Mouse (Mus musculus): Measurements from ENCODE around the gene Tbl2. TPM values are rescaled to one million over a fixed set of nuclear protein-coding genes. Genes with fewer than 3 reads are reported as not detected.

The Tbl2 gene
- total RNA-seq, 2 experiments from 2014 or later, result 11.2 to 14.6 TPM

DNA sequence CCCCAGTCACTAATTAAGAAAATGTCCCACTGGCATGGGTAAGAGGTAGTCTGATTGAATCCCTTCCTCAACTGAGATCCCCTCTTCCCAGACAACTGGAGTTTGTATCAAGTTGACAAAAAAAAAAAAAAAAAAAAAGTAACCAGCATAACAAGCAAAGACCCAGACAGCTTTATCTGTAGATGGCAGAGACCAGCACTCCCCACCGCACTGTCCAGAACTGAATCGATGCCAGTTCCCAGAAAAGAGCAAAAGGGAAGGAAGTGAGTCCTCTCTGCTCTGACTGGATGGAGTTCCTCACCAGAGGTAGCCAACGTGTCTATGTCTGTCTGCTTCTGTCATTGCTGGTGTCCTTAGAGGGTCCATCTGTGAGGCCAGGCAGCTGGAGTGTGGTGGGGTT, 3.9 kb upstream of the Tbl2 start:
- no peak for DNase-seq (ENCODE audit: low spot score)
- intact Hi-C loops (cut with DNase I), result no loop called here

DNA sequence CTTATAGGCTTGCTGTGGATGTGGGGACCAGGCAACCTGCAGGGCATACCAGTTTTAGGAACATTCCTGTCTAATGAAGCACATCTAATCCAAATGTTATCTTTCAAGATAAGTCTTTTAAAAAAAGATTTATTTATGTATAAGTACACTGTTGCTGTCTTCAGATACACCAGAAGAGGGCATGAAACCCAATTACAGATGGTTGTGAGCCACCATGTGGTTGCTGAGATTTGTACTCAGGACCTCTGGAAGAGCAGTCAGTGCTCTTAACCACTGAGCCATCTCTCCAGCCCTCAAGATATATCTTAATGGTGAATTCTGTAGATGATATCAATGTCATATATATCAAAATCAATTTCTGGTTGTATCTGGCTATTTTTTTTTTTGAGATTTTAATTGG, 3.5 kb upstream of the Tbl2 start:
- no peak for DNase-seq (ENCODE audit: low spot score)
- intact Hi-C loops (cut with DNase I), result no loop called here

DNA sequence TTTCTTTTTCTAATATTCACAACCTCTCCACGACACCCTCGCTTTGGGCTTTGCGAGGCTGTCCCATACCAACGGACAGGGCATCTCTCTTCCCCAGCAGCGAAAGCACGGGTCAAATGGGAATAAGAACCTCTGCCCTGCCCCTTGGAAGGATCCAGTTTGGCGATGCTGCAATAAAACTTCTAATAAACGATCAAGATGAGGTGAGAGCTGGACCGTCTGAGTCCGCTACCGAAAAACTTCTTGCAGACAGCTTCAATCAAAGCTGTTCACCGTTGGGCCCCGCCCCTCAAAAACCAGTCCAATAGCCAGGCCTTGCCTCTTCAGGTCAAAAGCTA, 773 bp upstream of the Tbl2 start:
- DNase-seq (ENCODE audit: low spot score), result no peak
- intact Hi-C loops (cut with DNase I), result no loop called here

DNA sequence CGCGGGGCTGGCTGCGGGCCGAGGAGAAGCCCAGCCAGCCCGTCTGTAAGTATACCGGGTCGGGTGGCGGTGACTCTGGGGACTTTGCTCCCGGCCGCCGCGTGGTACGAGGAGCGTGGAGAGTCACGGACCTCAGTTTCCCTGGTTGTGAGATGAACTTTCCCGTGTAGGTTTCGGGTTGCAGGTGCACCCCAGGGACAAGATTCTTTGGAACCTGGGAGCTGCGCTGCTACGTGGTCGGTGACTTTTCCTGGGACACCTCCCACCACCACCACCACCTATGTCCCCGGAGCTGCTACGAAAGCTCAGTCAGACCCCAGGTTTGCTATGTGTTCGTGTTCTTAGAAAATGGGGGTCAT, 342 bp downstream of the Tbl2 start:
- intact Hi-C loops (cut with DNase I), result loop anchor here (2.0 kb wide), 2 partner anchors 17 to 41 kb away; no protein-coding TSS in a partner anchor
- no peak for DNase-seq (ENCODE audit: low spot score)

DNA sequence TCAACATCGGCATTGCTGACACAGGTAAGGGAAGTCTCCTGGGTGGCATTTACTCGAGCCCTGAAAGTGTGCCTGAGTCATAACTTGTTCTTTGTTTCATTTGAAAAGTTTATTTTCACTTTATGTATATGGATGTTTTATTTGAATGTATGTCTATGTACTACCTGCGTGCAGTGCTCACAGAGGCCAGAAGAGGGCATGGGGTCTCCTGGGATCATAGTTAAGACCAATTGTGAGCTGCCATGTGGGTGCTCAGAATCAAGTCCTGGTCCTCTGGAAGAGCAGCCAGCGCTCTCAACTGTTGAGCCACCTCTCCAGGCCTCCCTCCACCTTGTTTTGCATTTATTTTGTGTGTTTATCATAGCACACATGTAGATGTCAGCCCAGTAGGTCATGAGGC, 7.0 kb downstream of the Tbl2 start:
- no peak for DNase-seq (ENCODE audit: low spot score)
- intact Hi-C loops (cut with DNase I), result no loop called here

- DNase-seq (ENCODE audit: low spot score), result peak; percentile 56
- intact Hi-C loops (cut with DNase I), result no loop called here
These were observed 11.8 kb downstream of the Tbl2 start for GRCm38 (mm10) chr5:135161221-135161620.

DNA sequence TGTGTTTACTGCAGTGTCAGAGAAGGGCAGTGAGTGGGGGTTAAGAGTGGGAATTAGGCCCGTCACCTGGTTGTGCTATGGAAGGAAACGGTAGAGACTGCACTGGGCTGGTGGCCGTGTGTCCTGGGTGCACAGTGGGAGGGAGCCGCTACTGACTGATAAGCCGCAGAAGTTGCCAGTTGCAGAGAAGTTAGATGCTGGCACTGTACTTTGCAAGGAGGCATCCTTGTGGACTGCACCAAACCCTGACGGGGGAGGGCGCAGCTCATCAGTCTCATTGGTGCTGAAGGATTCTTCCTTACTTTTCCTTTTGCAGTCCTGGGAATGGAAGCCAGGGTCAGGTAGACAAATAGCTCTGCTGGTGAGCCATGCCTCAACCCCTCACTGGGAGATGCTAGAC, 12.2 kb downstream of the Tbl2 start:
- intact Hi-C loops (cut with DNase I), result no loop called here
- no peak for DNase-seq (ENCODE audit: low spot score)

DNA sequence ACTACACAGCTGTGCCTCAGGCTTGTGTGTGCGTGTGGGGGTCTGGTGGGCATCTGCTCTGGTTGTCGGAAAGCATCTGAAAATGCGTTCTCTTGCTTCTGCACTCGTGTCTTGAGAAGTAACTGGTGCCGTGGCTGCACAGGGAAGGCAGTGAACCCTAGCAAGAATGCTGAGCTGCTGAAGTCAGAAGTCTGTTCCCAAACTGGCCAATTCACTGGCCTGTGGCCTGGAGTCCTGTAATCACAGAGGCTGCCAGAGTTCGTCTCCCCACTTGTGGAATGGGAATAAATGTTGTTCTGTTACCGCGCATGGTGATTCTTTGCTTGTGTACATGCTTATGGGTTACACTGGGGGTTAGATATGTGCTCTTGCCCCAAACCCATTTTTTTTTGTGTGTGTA, 12.9 kb downstream of the Tbl2 start:
- intact Hi-C loops (cut with DNase I), result no loop called here
- no peak for DNase-seq (ENCODE audit: low spot score)

DNA sequence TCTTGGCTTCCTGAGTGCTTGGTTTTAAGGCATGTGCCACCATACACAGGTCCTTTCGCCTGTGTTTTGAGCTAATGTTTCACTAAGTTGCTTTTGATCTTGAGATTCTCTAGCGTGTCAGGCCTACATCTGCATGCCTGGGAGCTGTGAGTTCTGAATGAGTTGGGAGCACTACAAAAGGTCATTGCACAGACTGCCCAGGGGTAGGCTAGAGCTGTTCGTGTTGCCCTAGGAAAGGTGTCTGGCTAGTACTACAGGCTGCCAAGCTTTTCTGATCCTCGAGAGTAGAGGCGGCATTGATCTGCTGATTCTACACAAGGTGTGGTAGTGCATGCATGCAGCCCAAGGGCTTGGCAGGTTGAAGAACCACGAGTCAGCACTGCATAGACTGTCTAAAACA, 13.4 kb downstream of the Tbl2 start:
- DNase-seq (ENCODE audit: low spot score), result no peak
- intact Hi-C loops (cut with DNase I), result no loop called here

DNA sequence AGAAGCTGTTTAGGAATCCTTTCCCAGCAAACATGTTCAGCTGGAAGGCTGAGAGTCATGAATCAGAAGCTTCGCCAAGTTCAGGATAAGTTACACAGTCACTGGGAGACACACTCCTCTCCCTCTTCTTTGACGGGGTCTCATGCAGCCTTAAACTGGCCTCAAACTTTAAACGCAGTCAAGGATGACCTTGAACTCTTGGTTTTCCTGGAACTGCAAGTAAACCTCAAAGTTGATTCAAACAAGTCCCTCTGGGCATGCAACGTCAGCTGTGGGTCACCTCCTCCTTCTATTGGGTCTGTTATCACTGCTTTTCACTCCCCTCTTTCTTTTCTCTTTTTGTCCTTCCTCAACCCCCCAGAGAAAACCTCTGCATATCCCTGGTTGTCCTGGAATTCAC, 17.5 kb downstream of the Tbl2 start:
- no peak for DNase-seq (ENCODE audit: low spot score)
- intact Hi-C loops (cut with DNase I), result loop anchor here (2.0 kb wide), 1 partner anchor 16 kb away; no protein-coding TSS in a partner anchor

GRCm38 (mm10) chr5:135167469-135167868, 18.0 kb downstream of the Tbl2 start:
- intact Hi-C loops (cut with DNase I), result loop anchor here (2.0 kb wide), 1 partner anchor 17 kb away; no protein-coding TSS in a partner anchor
- DNase-seq (ENCODE audit: low spot score), result no peak

GRCm38 (mm10) chr5:135168063-135169062, 18.9 kb downstream of the Tbl2 start, which contains the start of gene Bcl7b:
Gene Bcl7b (plus strand): TSS chr5:135168283.
- intact Hi-C loops (cut with DNase I), result loop anchor here (1.0 kb wide), 1 partner anchor 18 kb away; no protein-coding TSS in a partner anchor
- DNase-seq (ENCODE audit: low spot score), result peak; percentile 98

DNA sequence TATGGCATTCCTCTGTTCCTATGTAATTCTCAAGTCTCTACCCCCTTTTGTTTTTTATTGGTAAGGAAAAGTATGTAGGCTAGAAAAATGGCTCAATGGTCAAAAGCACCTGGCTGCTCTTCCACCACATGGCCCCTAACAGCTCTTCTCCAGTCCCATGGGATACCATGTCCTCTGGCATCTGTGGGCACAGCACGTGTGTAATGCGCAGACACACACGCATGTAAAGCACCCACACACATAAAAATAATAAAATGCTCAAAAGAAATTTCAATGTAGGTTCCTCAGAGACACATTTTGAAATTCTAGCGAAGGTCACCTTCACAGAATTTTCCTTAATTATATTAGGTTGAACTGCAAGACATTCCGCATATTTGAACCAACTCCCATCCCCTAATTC, 20.0 kb downstream of the Tbl2 start:
- no peak for DNase-seq (ENCODE audit: low spot score)

GRCm38 (mm10) chr5:135171688-135172220, 22.3 kb downstream of the Tbl2 start:
- intact Hi-C loops (cut with DNase I), result no loop called here
- no peak for DNase-seq (ENCODE audit: low spot score)

More for the DNA sequence above, 20.0 kb downstream of the Tbl2 start:
- intact Hi-C loops (cut with DNase I), result loop anchor here (1.0 kb wide), 1 partner anchor 17 kb away; no protein-coding TSS in a partner anchor

DNA sequence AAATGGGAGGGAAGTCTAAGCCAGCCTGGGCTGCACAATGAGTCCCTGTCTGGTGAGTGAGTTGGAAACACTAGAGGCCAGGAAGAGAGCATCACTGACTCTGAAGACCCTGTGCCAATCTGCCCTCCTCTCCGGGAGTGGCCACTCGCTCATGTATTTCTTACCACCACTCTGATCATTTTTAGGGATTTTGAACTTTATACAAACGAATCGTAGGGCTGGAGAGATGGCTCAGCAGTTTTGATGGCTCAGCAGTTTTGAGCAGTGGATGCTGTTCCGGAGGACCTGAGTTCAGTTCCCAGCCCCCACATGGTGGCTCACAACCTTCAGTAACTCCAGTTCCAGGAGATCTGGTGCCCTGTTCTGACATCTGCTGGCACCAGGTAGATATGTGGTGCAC, 23.5 kb downstream of the Tbl2 start:
- intact Hi-C loops (cut with DNase I), result no loop called here
- DNase-seq (ENCODE audit: low spot score), result no peak

DNA sequence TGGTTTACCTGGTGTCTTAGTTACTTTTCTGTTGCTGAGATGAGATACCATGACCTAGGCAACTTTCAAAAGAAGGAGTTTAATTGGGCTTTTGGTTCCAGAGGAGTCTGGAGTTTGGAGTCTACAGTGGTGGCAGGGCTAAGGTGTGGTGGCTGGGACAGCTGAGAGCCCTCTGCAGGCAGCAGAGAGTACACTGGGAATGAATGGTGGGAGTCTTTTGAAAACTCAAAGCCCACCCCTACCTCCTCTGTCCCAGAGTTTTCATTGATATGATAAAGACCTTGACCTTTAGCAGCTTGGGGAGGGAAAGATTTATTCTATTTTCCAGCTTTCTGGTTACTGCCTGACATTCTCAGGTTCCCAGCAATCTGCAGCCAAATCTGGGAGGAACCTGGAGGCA, 25.6 kb downstream of the Tbl2 start:
- intact Hi-C loops (cut with DNase I), result no loop called here
- DNase-seq (ENCODE audit: low spot score), result no peak

DNA sequence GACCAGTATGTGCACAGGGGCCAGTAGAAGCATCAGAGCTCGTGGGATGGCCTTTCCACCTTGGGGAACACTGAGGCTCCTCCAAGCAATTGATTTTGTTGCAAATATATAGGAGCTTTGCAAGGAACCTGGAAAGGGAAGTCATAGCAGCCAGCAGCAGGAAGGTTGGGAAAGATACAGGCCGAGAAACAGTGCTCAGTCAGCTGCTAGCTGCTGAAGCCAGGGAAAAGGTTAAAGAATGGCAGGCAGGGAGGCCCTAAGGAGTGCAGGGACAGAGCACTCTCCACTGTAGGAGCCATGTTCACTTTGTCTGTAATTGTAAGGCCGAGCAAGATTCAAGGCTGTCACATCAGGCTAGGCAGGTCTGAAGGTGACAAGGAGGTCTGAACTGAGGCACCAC, 29.1 kb downstream of the Tbl2 start:
- no peak for DNase-seq (ENCODE audit: low spot score)
- intact Hi-C loops (cut with DNase I), result no loop called here

GRCm38 (mm10) chr5:135178996-135179395, 29.5 kb downstream of the Tbl2 start:
- no peak for DNase-seq (ENCODE audit: low spot score)
- intact Hi-C loops (cut with DNase I), result no loop called here

DNA sequence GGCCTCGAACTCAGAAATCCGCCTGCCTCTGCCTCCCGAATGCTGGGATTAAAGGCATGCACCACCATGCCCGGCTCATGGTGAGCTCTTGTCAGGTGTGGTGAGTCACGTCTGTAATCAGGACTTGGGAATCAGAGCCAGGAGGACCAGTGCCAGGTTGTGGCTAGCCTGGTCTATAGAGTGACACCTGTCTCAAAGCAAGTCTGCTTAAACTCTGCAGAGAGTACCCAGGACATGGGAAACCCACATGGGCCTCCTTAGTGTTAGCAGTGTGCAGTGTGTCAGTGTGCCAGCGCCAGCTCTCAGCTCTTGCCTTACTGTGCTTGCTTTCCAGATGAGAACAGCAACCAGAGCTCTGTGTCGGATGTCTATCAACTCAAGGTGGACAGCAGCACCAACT, 30.2 kb downstream of the Tbl2 start:
- intact Hi-C loops (cut with DNase I), result no loop called here

GRCm38 (mm10) chr5:135180796-135181195, 31.3 kb downstream of the Tbl2 start:
- no peak for DNase-seq (ENCODE audit: low spot score)
- intact Hi-C loops (cut with DNase I), result no loop called here

More for the DNA sequence above, 30.2 kb downstream of the Tbl2 start:
- DNase-seq (ENCODE audit: low spot score), result no peak

GRCm38 (mm10) chr5:135181776-135182175, 32.3 kb downstream of the Tbl2 start:
- DNase-seq (ENCODE audit: low spot score), result no peak
- intact Hi-C loops (cut with DNase I), result no loop called here

All from heart, postnatal 25 days (tissue).